Mouse (Mus musculus) cerebellum, adult 2 months (tissue): ENCODE data around the gene S1pr4. TPM values are rescaled to one million over a fixed set of nuclear protein-coding genes. Genes with fewer than 3 reads are reported as not detected.

Source experiments
- DNase-seq, 2 experiments: peaks; one replicate each; pipeline ENCODE4 v3.0.0; 2021
- H3K27ac ChIP-seq: fragments of 200-500 bp; 2 replicates; pipeline ENCODE4 v1.5.1; 2012; ENCODE audit warnings: low read length, control low read depth, inconsistent platforms; ENCODE audit not compliant: insufficient read depth
- H3K27me3 ChIP-seq: fragments of 200-500 bp; 2 replicates; pipeline ENCODE4 v1.6.1; 2012; ENCODE audit warnings: inconsistent platforms, mild to moderate bottlenecking, low read length, moderate library complexity; ENCODE audit not compliant: control insufficient read depth, insufficient read depth
- H3K4me1 ChIP-seq: fragments of 200-500 bp; 2 replicates; pipeline ENCODE4 v1.6.1; 2011; ENCODE audit warnings: low read length; ENCODE audit not compliant: control insufficient read depth, insufficient read depth
- H3K4me3 ChIP-seq: fragments of 200-500 bp; replicated peaks from 2 replicates; pipeline ENCODE3; 2011; ENCODE audit warnings: mild to moderate bottlenecking, low read depth, low read length, control low read depth; ENCODE audit not compliant: insufficient read depth
- CTCF ChIP-seq: fragments of 200-500 bp; IDR thresholded peaks from 2 replicates; pipeline ENCODE4 v1.5.1; 2011; ENCODE audit warnings: low read depth, mild to moderate bottlenecking, control low read depth, low read length, moderate library complexity, borderline replicate concordance; ENCODE audit not compliant: insufficient read depth
- POLR2A ChIP-seq: fragments of 200-500 bp; IDR thresholded peaks from 2 replicates; pipeline ENCODE4 v1.6.1; 2011; ENCODE audit warnings: low read length, control low read depth, borderline replicate concordance; ENCODE audit not compliant: insufficient read depth
- WGBS: fragments of 180-500 bp; shearing (Covaris S2); methylation state at CpG from one replicate; pipeline ENCODE4 v1.1.7; 2018; 5-methylcytosine and 5-hydroxymethylcytosine counted together
- polyA plus RNA-seq: library from polyadenylated mRNA; depleted of rRNA; stranded (reverse); fragments of >200 nt; gene quantifications from 2 replicates; pipeline ENCODE4 v1.2.3, GENCODE M21; 2012

The S1pr4 gene
- polyA plus RNA-seq, 1 experiment = 1.1 TPM

GRCm38 (mm10) chr10:81517227-81517626 is 17.3 kb upstream of the S1pr4 start:
- Histone ChIP-seq H3K4me1 (no peaks in the 10 kb centered on the region), H3K27ac (no peak overlapping the region), H3K4me3 (no peak overlapping the region), H3K27me3 (no peaks in the 10 kb centered on the region)
- whole genome bisulfite sequencing = 77% methylated on average over 8 of the region's 8 CpGs
- DNase-seq = no peak
- TF ChIP-seq CTCF (no peak), POLR2A (no peak)

GRCm38 (mm10) chr10:81513798-81514197 is 13.9 kb upstream of the S1pr4 start:
- Histone ChIP-seq H3K27ac (no peak overlapping the region), H3K4me1 (no peaks in the 10 kb centered on the region), H3K27me3 (no peaks in the 10 kb centered on the region), H3K4me3 (no peak overlapping the region)
- no peak for DNase-seq
- no peak for TF ChIP-seq CTCF
- TF ChIP-seq POLR2A = no peak
- 83% methylated on average over 5 of the region's 5 CpGs for WGBS

- WGBS = 78% methylated on average over 14 of the region's 14 CpGs
- TF ChIP-seq POLR2A (no peak), CTCF (no peak)
Measured at GRCm38 (mm10) chr10:81510246-81510810, 10.4 kb upstream of the S1pr4 start.

GRCm38 (mm10) chr10:81507691-81508489 is 8.0 kb upstream of the S1pr4 start:
- no peak overlapping the region for H3K27ac ChIP-seq
- no peaks in the 10 kb centered on the region for H3K4me1 ChIP-seq
- H3K27me3 ChIP-seq = no peaks in the 10 kb centered on the region
- DNase-seq = no peak
- WGBS = 71% methylated on average over 13 of the region's 13 CpGs
- TF ChIP-seq CTCF (no peak), POLR2A (no peak)
- no peak overlapping the region for H3K4me3 ChIP-seq

More at GRCm38 (mm10) chr10:81510246-81510810, 10.4 kb upstream of the S1pr4 start:
- Histone ChIP-seq H3K27me3 (no peaks in the 10 kb centered on the region), H3K27ac (no peak overlapping the region), H3K4me3 (no peak overlapping the region), H3K4me1 (no peaks in the 10 kb centered on the region)
- no peak for DNase-seq

GRCm38 (mm10) chr10:81507095-81507494 is 7.2 kb upstream of the S1pr4 start:
- no peaks in the 10 kb centered on the region for H3K4me1 ChIP-seq
- no peak overlapping the region for H3K27ac ChIP-seq
- WGBS = 33% methylated on average over 6 of the region's 6 CpGs
- H3K27me3 ChIP-seq = no peaks in the 10 kb centered on the region
- no peak for DNase-seq
- H3K4me3 ChIP-seq = no peak overlapping the region
- no peak for TF ChIP-seq POLR2A
- TF ChIP-seq CTCF = no peak

- Histone ChIP-seq H3K4me1 (no peaks in the 10 kb centered on the region), H3K4me3 (no peak overlapping the region), H3K27me3 (no peaks in the 10 kb centered on the region), H3K27ac (no peak overlapping the region)
- WGBS = 69% methylated on average over 15 of the region's 15 CpGs
- TF ChIP-seq POLR2A (no peak), CTCF (no peak)
- no peak for DNase-seq
Measured at GRCm38 (mm10) chr10:81505016-81505664, 5.2 kb upstream of the S1pr4 start.

GRCm38 (mm10) chr10:81502658-81503057 is 2.7 kb upstream of the S1pr4 start:
- Histone ChIP-seq H3K4me3 (peak overlapping the region; percentile 55), H3K4me1 (no peaks in the 10 kb centered on the region), H3K27ac (no peak overlapping the region), H3K27me3 (no peaks in the 10 kb centered on the region)
- peak; percentile 85 to 96 for DNase-seq
- TF ChIP-seq POLR2A = 0 out of 2 replicates have a peak, but pooled peaks have one; percentile 26
- TF ChIP-seq CTCF = peak; percentile 98
- 3% methylated on average over 36 of the region's 36 CpGs for WGBS

- Histone ChIP-seq H3K4me1 (no peaks in the 10 kb centered on the region), H3K27me3 (no peaks in the 10 kb centered on the region), H3K27ac (no peak overlapping the region), H3K4me3 (no peak overlapping the region)
- no peak for TF ChIP-seq CTCF
- no peak for TF ChIP-seq POLR2A
- DNase-seq = no peak
- 83% methylated on average over 5 of the region's 5 CpGs for WGBS
Measured at GRCm38 (mm10) chr10:81501863-81502262, 1.9 kb upstream of the S1pr4 start.
